Mouse (Mus musculus): ENCODE measurements around the gene Pex1. TPM values are rescaled to one million over a fixed set of nuclear protein-coding genes. Genes with fewer than 3 reads are reported as not detected.

The Pex1 gene
- polyA plus RNA-seq, 1 experiment from 2014 or later, result 21.8 TPM

GRCm38 (mm10) chr5:3657085-3657484, 61.2 kb downstream of the Pex1 start, which contains the start of gene Gatad1:
TSS of gene Gatad1 (minus strand) at chr5:3657185.
- Histone ChIP-seq H3K9me3 (ENCODE audit: control insufficient read depth, low read length) (no peaks in the 10 kb centered on the region), H3K9ac (replicated peaks; ENCODE audit: low read length) (no peak within 1 kb of the TSS), H3K4me2 (ENCODE audit: low read length) (no peak within 1 kb of the TSS), H3K27ac (replicated peaks; ENCODE audit: low read depth, low read length) (no peak within 1 kb of the TSS), H3K4me3 (replicated peaks; ENCODE audit: low read depth, low read length) (no peak within 1 kb of the TSS), H3K27me3 (ENCODE audit: control insufficient read depth, insufficient read depth, low read length) (no peaks in the 10 kb centered on the region), H3K4me1 (ENCODE audit: control insufficient read depth, insufficient read depth, low read length) (no peaks in the 10 kb centered on the region), H3K36me3 (ENCODE audit: control insufficient read depth, insufficient read depth, low read length) (no peaks in the 10 kb centered on the region)
- 78% methylated on average over 5 of the region's 5 CpGs for WGBS
- DNase-seq (no peak), ATAC-seq (ENCODE audit: low FRiP score, low TSS enrichment) (no peak)

GRCm38 (mm10) chr5:3665225-3665624, 69.4 kb downstream of the Pex1 start:
- H3K27ac ChIP-seq (replicated peaks; ENCODE audit: low read depth, low read length), result no peak overlapping the region
- ATAC-seq (ENCODE audit: low FRiP score, low TSS enrichment) (no peak), DNase-seq (no peak)
- no peak overlapping the region for H3K4me3 ChIP-seq (replicated peaks; ENCODE audit: low read depth, low read length)
- H3K4me2 ChIP-seq (ENCODE audit: low read length), result no peak overlapping the region
- WGBS, result 99% methylated on average over 2 of the region's 2 CpGs
- H3K9me3 ChIP-seq (ENCODE audit: control insufficient read depth, low read length), result no peaks in the 10 kb centered on the region
- no peaks in the 10 kb centered on the region for H3K4me1 ChIP-seq (ENCODE audit: control insufficient read depth, insufficient read depth, low read length)
- no peaks in the 10 kb centered on the region for H3K27me3 ChIP-seq (ENCODE audit: control insufficient read depth, insufficient read depth, low read length)
- no peaks in the 10 kb centered on the region for H3K36me3 ChIP-seq (ENCODE audit: control insufficient read depth, insufficient read depth, low read length)
- no peak overlapping the region for H3K9ac ChIP-seq (replicated peaks; ENCODE audit: low read length)

- H3K27ac ChIP-seq (replicated peaks; ENCODE audit: low read depth, low read length), result no peak overlapping the region
- no peak for ATAC-seq (ENCODE audit: low FRiP score, low TSS enrichment)
- no peak overlapping the region for H3K9ac ChIP-seq (replicated peaks; ENCODE audit: low read length)
- WGBS, result 89% methylated on average over 12 of the region's 12 CpGs
- no peak overlapping the region for H3K4me2 ChIP-seq (ENCODE audit: low read length)
- no peak for DNase-seq
- no peak overlapping the region for H3K4me3 ChIP-seq (replicated peaks; ENCODE audit: low read depth, low read length)
- no peaks in the 10 kb centered on the region for H3K36me3 ChIP-seq (ENCODE audit: control insufficient read depth, insufficient read depth, low read length)
- H3K4me1 ChIP-seq (ENCODE audit: control insufficient read depth, insufficient read depth, low read length), result no peaks in the 10 kb centered on the region
- H3K27me3 ChIP-seq (ENCODE audit: control insufficient read depth, insufficient read depth, low read length), result no peaks in the 10 kb centered on the region
- no peaks in the 10 kb centered on the region for H3K9me3 ChIP-seq (ENCODE audit: control insufficient read depth, low read length)
These were observed 70.7 kb downstream of the Pex1 start for GRCm38 (mm10) chr5:3666585-3666984.

- Histone ChIP-seq H3K27ac (replicated peaks; ENCODE audit: low read depth, low read length) (no peak overlapping the region), H3K4me2 (ENCODE audit: low read length) (no peak overlapping the region), H3K36me3 (ENCODE audit: control insufficient read depth, insufficient read depth, low read length) (no peaks in the 10 kb centered on the region), H3K4me1 (ENCODE audit: control insufficient read depth, insufficient read depth, low read length) (no peaks in the 10 kb centered on the region), H3K9me3 (ENCODE audit: control insufficient read depth, low read length) (no peaks in the 10 kb centered on the region), H3K4me3 (replicated peaks; ENCODE audit: low read depth, low read length) (no peak overlapping the region), H3K9ac (replicated peaks; ENCODE audit: low read length) (no peak overlapping the region), H3K27me3 (ENCODE audit: control insufficient read depth, insufficient read depth, low read length) (no peaks in the 10 kb centered on the region)
- ATAC-seq (ENCODE audit: low FRiP score, low TSS enrichment) (no peak), DNase-seq (no peak)
- 91% methylated on average over 6 of the region's 6 CpGs for WGBS
These were observed 74.2 kb downstream of the Pex1 start for GRCm38 (mm10) chr5:3669938-3670554.

Small RNA genes within 50 kb of the gene (microRNA-seq; reads per million reads assigned to microRNA genes)
- gene Gm26238, result not detected

Other genes with a start within 250 kb of the Pex1 start
- 25.7 and 29.0 TPM in 2 replicates for gene Fam133b, start 52.2 kb upstream of the Pex1 start, polyA plus RNA-seq (2014; fragmentation: Nextera tagmentation; extraction: Ambion mirVana)
- gene 1700109H08Rik, start 24.5 kb upstream of the Pex1 start, polyA plus RNA-seq (2014; fragmentation: Nextera tagmentation; extraction: Ambion mirVana), result 3.6 and 4.1 TPM in 2 replicates
- gene Rbm48, start 519 bp downstream of the Pex1 start, polyA plus RNA-seq (2014; fragmentation: Nextera tagmentation; extraction: Ambion mirVana), result 15.7 and 18.5 TPM in 2 replicates
- not detected in 2 replicates for gene Tmbim7, start 55.1 kb downstream of the Pex1 start, polyA plus RNA-seq (2014; fragmentation: Nextera tagmentation; extraction: Ambion mirVana)
- 66.9 and 72.5 TPM in 2 replicates for gene Gatad1, start 61.1 kb downstream of the Pex1 start, polyA plus RNA-seq (2014; fragmentation: Nextera tagmentation; extraction: Ambion mirVana)
- 19.5 and 25.6 TPM in 2 replicates for gene Ankib1, start 206.9 kb downstream of the Pex1 start, polyA plus RNA-seq (2014; fragmentation: Nextera tagmentation; extraction: Ambion mirVana)
- 56.9 and 68.8 TPM in 2 replicates for gene Krit1, start 207.1 kb downstream of the Pex1 start, polyA plus RNA-seq (2014; fragmentation: Nextera tagmentation; extraction: Ambion mirVana)
- 0.12 and 0.18 TPM in 2 replicates for gene Lrrd1, start 249.1 kb downstream of the Pex1 start, polyA plus RNA-seq (2014; fragmentation: Nextera tagmentation; extraction: Ambion mirVana)

Measured in midbrain, embryonic 14.5 days (tissue).